Mouse (Mus musculus): Measurements from ENCODE around the gene Ifih1.

The Ifih1 gene

GRCm38 (mm10) chr2:62643405-62644305, 2.4 kb downstream of the Ifih1 start:
- peak; percentile 32 to 77 for DNase-seq (ENCODE audit: inconsistent age in 2 of 2, low spot score in 1 of 2)

GRCm38 (mm10) chr2:62639869-62640268, 6.2 kb downstream of the Ifih1 start:
- DNase-seq (ENCODE audit: inconsistent age in 2 of 2, low spot score in 1 of 2), result no peak

DNA sequence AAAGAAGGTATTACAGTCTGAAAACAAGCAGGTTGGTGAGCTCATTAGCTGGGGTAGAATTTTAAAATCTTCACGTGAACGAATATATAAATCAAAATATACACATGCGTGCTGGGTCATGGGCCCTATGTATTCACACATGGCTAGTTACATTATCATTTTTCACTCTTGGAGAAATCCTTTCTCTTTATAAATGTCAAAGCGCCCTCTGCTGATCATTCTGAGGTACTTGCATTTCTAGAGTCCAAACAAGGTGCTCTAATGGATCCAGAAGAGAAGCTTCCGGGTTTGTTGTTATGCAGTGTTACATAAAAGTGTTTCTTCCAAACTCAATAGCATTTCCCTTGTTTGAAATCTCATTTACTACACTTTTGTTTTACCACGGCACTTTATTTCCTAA, 15.6 kb downstream of the Ifih1 start:
- peak in 1 of 2 experiments; percentile 71 for DNase-seq (ENCODE audit: inconsistent age in 2 of 2, low spot score in 1 of 2)

DNA sequence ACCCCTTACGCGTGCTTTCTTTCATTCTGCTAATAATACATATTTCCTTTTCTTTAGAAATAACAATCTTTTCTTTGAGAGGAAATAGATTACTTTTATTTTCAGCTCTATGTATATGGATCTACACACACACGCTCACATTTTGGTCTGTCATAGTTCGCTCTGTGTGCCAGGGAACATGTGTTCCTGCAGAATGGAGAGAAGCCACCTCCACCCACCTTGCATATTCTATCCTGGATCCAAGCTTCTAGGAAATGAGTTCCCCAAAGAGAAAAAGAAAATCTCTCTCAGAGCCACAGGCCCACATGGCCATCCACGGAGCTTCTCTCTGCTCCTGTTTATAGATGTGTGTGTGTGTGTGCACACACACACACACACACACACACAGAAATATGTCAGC, 17.7 kb downstream of the Ifih1 start:
- DNase-seq (ENCODE audit: inconsistent age in 2 of 2, low spot score in 1 of 2), result no peak

DNA sequence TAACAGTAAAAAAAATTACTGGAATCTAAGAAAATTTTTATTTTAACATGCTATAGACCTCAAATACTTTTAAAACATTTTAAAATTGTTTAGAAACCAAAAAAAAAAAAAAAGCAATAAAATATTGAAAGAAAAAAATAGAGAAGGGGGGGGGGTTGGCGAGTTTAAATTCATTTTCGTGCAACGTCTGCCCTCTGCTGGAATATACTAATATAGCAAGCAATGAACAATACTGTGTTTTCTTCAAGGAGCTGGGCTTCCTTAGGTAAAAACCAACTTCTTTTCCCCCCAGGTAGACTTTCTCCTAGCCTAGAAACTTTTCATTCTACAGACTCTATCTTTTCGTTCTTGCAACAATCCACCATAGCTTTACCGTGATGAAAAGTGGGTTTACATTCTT, 18.3 kb downstream of the Ifih1 start:
- DNase-seq (ENCODE audit: inconsistent age in 2 of 2, low spot score in 1 of 2), result peak in 1 of 2 experiments; percentile 66

DNA sequence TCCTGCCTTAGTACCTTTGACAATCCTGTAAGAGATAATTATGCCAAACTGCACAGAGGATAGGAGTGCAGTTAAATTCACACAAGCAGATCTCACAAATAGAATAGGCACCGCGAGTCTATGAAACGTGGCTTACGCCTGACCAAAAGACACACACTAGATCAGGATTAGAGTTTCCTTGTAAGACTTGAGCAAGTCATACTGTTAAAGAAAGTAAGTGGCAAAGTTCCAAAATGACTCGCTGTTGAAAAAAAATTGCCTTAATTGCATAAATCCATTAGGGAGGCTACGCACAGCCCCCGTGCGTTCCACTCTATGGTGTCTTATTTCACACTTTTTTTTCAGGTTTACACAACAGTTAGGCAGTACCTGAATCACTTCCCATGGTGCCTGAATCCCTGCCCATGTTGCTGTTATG, 23.0 kb downstream of the Ifih1 start:
- no peak for DNase-seq (ENCODE audit: inconsistent age in 2 of 2, low spot score in 1 of 2)

- DNase-seq (ENCODE audit: inconsistent age in 2 of 2, low spot score in 1 of 2), result no peak
These were observed 26.4 kb downstream of the Ifih1 start for GRCm38 (mm10) chr2:62619679-62620078.

- DNase-seq (ENCODE audit: inconsistent age in 2 of 2, low spot score in 1 of 2), result no peak
These were observed 27.1 kb downstream of the Ifih1 start for GRCm38 (mm10) chr2:62618934-62619341.

GRCm38 (mm10) chr2:62613133-62613532, 32.9 kb downstream of the Ifih1 start:
- DNase-seq (ENCODE audit: inconsistent age in 2 of 2, low spot score in 1 of 2), result no peak

GRCm38 (mm10) chr2:62606205-62606604, 39.9 kb downstream of the Ifih1 start:
- no peak for DNase-seq (ENCODE audit: inconsistent age in 2 of 2, low spot score in 1 of 2)

GRCm38 (mm10) chr2:62603530-62603929, 42.5 kb downstream of the Ifih1 start:
- DNase-seq (ENCODE audit: inconsistent age in 2 of 2, low spot score in 1 of 2), result no peak

GRCm38 (mm10) chr2:62596586-62596985, 49.5 kb downstream of the Ifih1 start:
- no peak for DNase-seq (ENCODE audit: inconsistent age in 2 of 2, low spot score in 1 of 2)

DNA sequence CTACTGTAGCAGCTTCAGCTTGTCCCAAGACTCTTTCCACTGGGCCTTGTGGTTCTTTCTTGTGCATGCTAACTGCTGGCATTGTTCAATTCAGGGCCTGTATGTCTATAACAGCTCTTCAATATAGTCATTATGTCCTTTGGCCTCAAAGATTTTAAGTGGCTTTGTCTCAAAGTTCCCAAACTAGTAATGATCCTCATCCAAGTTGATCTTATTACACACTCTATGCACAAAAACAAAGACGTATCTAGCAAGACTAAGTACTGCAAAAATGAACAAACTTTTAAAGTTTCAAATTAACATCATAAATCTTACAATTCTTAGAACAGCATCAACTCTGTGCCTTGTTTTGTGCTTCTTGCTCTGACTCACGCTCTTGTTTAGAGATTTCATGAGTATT, 51.6 kb downstream of the Ifih1 start:
- DNase-seq (ENCODE audit: inconsistent age in 2 of 2, low spot score in 1 of 2), result no peak

DNA sequence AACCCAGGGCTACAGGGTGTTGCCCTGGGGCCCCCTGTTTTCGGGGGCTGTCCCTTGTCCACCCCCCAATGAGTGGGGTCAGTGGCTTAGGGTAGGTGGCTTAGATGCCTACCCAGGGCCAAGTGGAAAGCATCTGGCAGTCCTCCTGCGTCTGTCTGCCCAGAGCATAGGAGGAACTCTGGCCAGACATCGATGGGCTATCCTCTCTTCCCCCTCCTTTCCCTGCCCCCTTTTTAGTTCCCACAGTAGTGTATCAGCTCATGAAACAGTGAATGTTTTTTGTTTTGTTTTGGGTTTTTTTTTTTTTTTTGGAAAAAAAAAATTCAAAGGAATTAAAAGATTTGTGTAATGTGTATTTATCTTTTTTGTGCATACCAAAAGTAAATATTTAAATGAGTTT, 54.5 kb downstream of the Ifih1 start:
- no peak for DNase-seq (ENCODE audit: inconsistent age in 2 of 2, low spot score in 1 of 2)

DNA sequence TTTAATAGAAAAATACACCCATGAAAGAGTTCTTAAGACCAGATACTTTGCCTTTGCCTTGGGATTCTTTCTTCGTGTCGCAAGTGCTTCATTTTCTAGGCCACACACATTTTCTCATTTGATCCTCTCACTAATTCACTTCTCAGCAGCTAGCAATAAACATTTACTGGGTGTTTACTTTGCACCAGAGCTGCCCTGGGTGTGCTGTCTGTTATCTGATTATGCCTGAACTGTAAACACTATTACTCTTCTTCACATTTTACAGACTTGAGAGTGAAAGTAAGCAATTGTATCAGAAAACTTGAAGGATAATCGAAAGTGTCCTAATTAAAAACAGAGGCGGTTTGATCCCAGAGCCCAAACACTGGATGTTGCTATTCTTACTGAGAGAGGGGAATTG, 56.7 kb downstream of the Ifih1 start:
- no peak for DNase-seq (ENCODE audit: inconsistent age in 2 of 2, low spot score in 1 of 2)

DNA sequence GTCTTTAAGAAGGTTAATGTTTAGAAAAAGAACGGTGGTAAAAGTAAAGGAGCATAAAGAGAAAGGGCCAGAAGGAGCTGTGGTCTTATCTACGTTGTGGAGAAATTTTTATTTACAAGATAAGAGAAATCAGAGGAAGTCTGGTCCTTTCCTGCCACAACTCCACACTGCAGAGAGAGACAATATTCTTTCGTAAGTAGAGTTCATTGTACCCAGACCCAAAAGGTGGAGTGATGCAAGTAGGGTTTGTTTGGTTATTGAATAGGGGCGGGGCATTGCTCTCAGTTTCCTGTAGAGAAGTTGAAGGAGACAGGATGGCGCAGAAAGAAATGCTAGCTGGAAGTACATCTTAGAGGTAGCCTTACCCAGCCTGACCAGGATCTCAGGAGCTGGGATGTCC, 60.3 kb downstream of the Ifih1 start:
- DNase-seq (ENCODE audit: inconsistent age in 2 of 2, low spot score in 1 of 2), result no peak

DNA sequence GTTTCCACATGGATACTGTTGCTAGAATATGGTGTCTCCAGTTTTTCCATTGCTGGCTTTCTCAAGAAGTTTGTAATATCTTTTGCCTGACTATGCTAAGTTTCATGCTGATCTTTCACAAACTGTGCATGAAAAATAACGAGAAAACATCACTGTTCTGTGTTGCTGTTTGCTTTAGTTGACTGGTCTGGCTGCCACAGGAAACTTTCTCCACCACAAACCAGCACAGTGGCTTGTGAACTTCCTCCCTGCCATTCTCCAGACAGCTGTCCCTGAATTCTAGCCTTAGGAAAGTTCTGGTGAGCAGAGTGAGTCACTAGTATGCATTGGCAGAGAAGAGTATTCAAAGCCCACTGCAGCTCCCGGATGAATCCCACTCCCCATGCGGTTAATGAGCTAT, 71.1 kb downstream of the Ifih1 start:
- DNase-seq (ENCODE audit: inconsistent age in 2 of 2, low spot score in 1 of 2), result no peak

DNA sequence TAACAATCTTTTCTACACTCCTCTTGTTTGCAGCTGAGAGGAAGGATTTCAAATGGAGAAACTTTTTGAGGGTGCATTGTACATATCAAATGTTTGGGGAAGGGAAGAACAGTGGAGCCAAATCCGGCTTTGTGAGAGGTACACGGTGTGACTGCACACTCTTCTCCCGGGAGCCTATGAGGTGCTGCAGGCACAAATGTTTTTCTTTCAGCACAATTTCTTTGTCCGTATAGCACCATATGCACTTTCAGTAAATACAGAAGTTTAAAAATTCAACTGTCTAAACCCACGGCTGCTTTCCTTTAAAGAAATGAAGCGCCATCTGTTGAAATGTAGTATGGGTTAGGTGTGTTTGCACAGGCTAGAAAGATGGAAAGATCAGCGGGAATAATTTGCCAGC, 71.8 kb downstream of the Ifih1 start:
- no peak for DNase-seq (ENCODE audit: inconsistent age in 2 of 2, low spot score in 1 of 2)

- no peak for DNase-seq (ENCODE audit: inconsistent age in 2 of 2, low spot score in 1 of 2)
These were observed 72.3 kb downstream of the Ifih1 start, which contains the start of gene Fap for GRCm38 (mm10) chr2:62573753-62574159. Fap (minus strand) TSS chr2:62574075.

DNA sequence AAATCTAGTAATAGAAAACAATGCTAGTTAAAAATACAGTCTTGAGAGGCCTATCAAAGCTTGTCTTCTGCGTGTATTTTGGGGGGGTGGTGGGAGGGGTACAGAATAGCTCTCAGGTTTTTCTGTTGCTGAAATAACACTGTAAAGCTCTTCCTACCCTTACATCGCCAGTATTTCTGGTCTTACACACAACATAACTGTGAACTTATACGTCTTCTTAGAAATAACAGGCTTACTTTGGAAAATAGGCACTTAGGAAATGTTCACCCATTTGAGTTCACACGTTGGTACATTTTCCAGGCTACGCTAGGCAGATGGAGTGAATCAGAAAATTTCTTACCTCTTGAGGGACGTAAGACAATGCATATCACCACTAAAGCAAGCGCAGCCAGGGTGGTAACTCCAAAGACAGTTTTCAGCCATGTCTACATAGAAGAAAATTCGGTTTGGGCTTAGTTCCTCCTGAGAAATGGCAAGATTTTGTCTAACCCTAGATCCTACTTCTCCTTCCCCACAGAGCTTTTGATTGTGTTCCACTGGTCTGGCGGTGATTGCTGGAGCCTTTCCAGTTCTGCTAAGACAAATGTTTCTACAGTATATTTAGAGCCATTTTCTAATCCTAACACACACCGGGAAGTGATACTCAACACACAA, 72.8 kb downstream of the Ifih1 start:
- DNase-seq (ENCODE audit: inconsistent age in 2 of 2, low spot score in 1 of 2), result no peak

- no peak for DNase-seq (ENCODE audit: inconsistent age in 2 of 2, low spot score in 1 of 2)
These were observed 81.4 kb downstream of the Ifih1 start for GRCm38 (mm10) chr2:62564687-62565086.
